21 mouse cellular contexts compared by ENCODE assay signal in genomic region chr7:67686545-67686944, GRCm38 (mm10). TPM values are rescaled to one million over a fixed set of nuclear protein-coding genes. Genes with fewer than 3 reads are reported as not detected.
A peak's percentile ranks its signal among the peaks of the same experiment; 100 is the strongest.
DNase-seq lines count a peak whose midpoint lies in the region; ATAC-seq and TF ChIP-seq lines count a peak whose summit lies in the region.
"Had no signal": no experiment of that assay in that cellular context is flagged by ENCODE, and none has a peak within 500 bp of the region (broad histone marks: within the 10 kb centered on the region; RNA-seq: fewer than 3 reads in every experiment).

No protein-coding gene starts in this region.

- H3K9me3 ChIP-seq in heart, postnatal 0 days (replicated peaks; ENCODE audit: control insufficient read depth, low read length) = no peaks in the 10 kb centered on the region
- H3K9me3 ChIP-seq in heart, embryonic 11.5 days (replicated peaks; ENCODE audit: control insufficient read depth, low read length) = no peaks in the 10 kb centered on the region
- no peaks in the 10 kb centered on the region for H3K9me3 ChIP-seq in limb, embryonic 14.5 days (ENCODE audit: control insufficient read depth, low read length)
- no peaks in the 10 kb centered on the region for H3K9me3 ChIP-seq in limb, embryonic 10.5 days (replicated peaks)
- H3K9me3 ChIP-seq in midbrain, postnatal 0 days (ENCODE audit: low read length) = no peaks in the 10 kb centered on the region
- H3K9me3 ChIP-seq in midbrain, embryonic 11.5 days (ENCODE audit: control insufficient read depth, low read length) = no peaks in the 10 kb centered on the region
- H3K9me3 ChIP-seq: hindbrain, embryonic 12.5 days; limb, embryonic 15.5 days; neural tube, embryonic 15.5 days had no signal

- H3K4me3 ChIP-seq in heart, postnatal 0 days (ENCODE audit: low read depth, low read length) = no peak overlapping the region
- H3K4me3 ChIP-seq in heart, embryonic 11.5 days (ENCODE audit: low read depth, low read length) = no peak overlapping the region
- no peak overlapping the region for H3K4me3 ChIP-seq in limb, embryonic 14.5 days (replicated peaks; ENCODE audit: low read length)
- no peak overlapping the region for H3K4me3 ChIP-seq in limb, embryonic 10.5 days
- no peak overlapping the region for H3K4me3 ChIP-seq in midbrain, postnatal 0 days (ENCODE audit: low read depth, low read length)
- H3K4me3 ChIP-seq in midbrain, embryonic 11.5 days (ENCODE audit: low read depth, low read length) = no peak overlapping the region
- no peak overlapping the region for H3K4me3 ChIP-seq in cortical plate, adult 2 months (ENCODE audit: insufficient read depth, low read length)
- H3K4me3 ChIP-seq: hindbrain, embryonic 12.5 days; limb, embryonic 15.5 days; neural tube, embryonic 15.5 days had no signal

- no peak for TF ChIP-seq POLR2A in limb, embryonic 14.5 days (IDR thresholded peaks at IDR 0.05; ENCODE audit: borderline replicate concordance, extremely low read depth, insufficient read depth, insufficient read length)
- TF ChIP-seq POLR2A in cortical plate, adult 2 months (IDR thresholded peaks at IDR 0.05; ENCODE audit: extremely low read depth, insufficient read depth, low read length) = no peak

- no peak for TF ChIP-seq EP300 in heart, postnatal 0 days (IDR thresholded peaks at IDR 0.05; ENCODE audit: low read depth)

- no peaks in the 10 kb centered on the region for H3K27me3 ChIP-seq in heart, postnatal 0 days (ENCODE audit: control insufficient read depth, insufficient read depth, low read length)
- no peaks in the 10 kb centered on the region for H3K27me3 ChIP-seq in heart, embryonic 11.5 days (ENCODE audit: control insufficient read depth, insufficient read depth, low read length)
- no peaks in the 10 kb centered on the region for H3K27me3 ChIP-seq in limb, embryonic 14.5 days (ENCODE audit: control insufficient read depth, insufficient read depth, low read length)
- no peaks in the 10 kb centered on the region for H3K27me3 ChIP-seq in limb, embryonic 10.5 days (ENCODE audit: low read depth, poor library complexity, severe bottlenecking)
- no peaks in the 10 kb centered on the region for H3K27me3 ChIP-seq in midbrain, postnatal 0 days (ENCODE audit: insufficient read depth, low read length)
- H3K27me3 ChIP-seq in midbrain, embryonic 11.5 days (ENCODE audit: control insufficient read depth, insufficient read depth, low read length) = no peaks in the 10 kb centered on the region
- H3K27me3 ChIP-seq: hindbrain, embryonic 12.5 days; limb, embryonic 15.5 days; neural tube, embryonic 15.5 days had no signal

- no peak for ATAC-seq in heart, postnatal 0 days (ENCODE audit: insufficient read depth, low read depth)
- no peak for ATAC-seq in heart, embryonic 11.5 days (replicated peaks; ENCODE audit: insufficient number of reproducible peaks, low FRiP score, low TSS enrichment)
- ATAC-seq in limb, embryonic 14.5 days (ENCODE audit: low FRiP score, low read depth) = no peak
- no peak for ATAC-seq in midbrain, postnatal 0 days (ENCODE audit: low FRiP score)
- no peak for ATAC-seq in midbrain, embryonic 11.5 days (ENCODE audit: low FRiP score)

- peaks cover 21% of the 10 kb centered on the region for H3K36me3 ChIP-seq in heart, postnatal 0 days (replicated peaks; ENCODE audit: control insufficient read depth, insufficient read depth, low read length)
- H3K36me3 ChIP-seq in heart, embryonic 11.5 days (ENCODE audit: control insufficient read depth, insufficient read depth, low read length) = peaks cover 9% of the 10 kb centered on the region; the same call in 1 of the 2 replicates
- H3K36me3 ChIP-seq in limb, embryonic 14.5 days (ENCODE audit: control insufficient read depth, insufficient read depth, low read length) = peaks cover 44% of the 10 kb centered on the region
- H3K36me3 ChIP-seq in limb, embryonic 10.5 days = peaks cover 76% of the 10 kb centered on the region
- no peaks in the 10 kb centered on the region for H3K36me3 ChIP-seq in midbrain, postnatal 0 days (ENCODE audit: insufficient read depth, low read length)
- H3K36me3 ChIP-seq in midbrain, embryonic 11.5 days (ENCODE audit: control insufficient read depth, insufficient read depth, low read length) = peaks cover 7% of the 10 kb centered on the region; the same call in 1 of the 2 replicates
- H3K36me3 ChIP-seq: neural tube, embryonic 15.5 days had no signal

- no peak for DNase-seq in heart, postnatal 0 days (ENCODE audit: low spot score)
- peak; percentile 26 for DNase-seq in limb, embryonic 14.5 days (ENCODE audit: low spot score)
- DNase-seq in limb, embryonic 10.5 days (ENCODE audit: low spot score) = no peak
- DNase-seq in midbrain, postnatal 0 days (ENCODE audit: low spot score) = peak; percentile 48
- DNase-seq in midbrain, embryonic 11.5 days (ENCODE audit: low spot score, missing footprints) = no peak
- DNase-seq in ovary, postnatal 10 days (ENCODE audit: low spot score) = no peak
- DNase-seq: adrenal gland, postnatal 25 days; cerebellum, adult 9-10 months; forebrain, postnatal 0 days; gastrocnemius, postnatal 25 days; kidney, adult 11 months; kidney, postnatal 10 days; layer of hippocampus, postnatal 36 days; lung, postnatal 4 days; right cerebral cortex, postnatal 14 days had no signal

- no peak overlapping the region for H3K4me2 ChIP-seq in heart, postnatal 0 days (ENCODE audit: low read depth, low read length)
- no peak overlapping the region for H3K4me2 ChIP-seq in heart, embryonic 11.5 days
- no peak overlapping the region for H3K4me2 ChIP-seq in limb, embryonic 14.5 days (replicated peaks; ENCODE audit: low read depth, low read length, severe bottlenecking)
- no peak overlapping the region for H3K4me2 ChIP-seq in midbrain, postnatal 0 days (ENCODE audit: low read depth, low read length, poor library complexity, severe bottlenecking)
- H3K4me2 ChIP-seq in midbrain, embryonic 11.5 days = no peak overlapping the region
- H3K4me2 ChIP-seq: hindbrain, embryonic 12.5 days; limb, embryonic 15.5 days; neural tube, embryonic 15.5 days had no signal

- no peak overlapping the region for H3K9ac ChIP-seq in heart, postnatal 0 days (replicated peaks; ENCODE audit: low read depth, low read length)
- H3K9ac ChIP-seq in heart, embryonic 11.5 days (ENCODE audit: low read depth, low read length) = no peak overlapping the region
- H3K9ac ChIP-seq in limb, embryonic 14.5 days (ENCODE audit: low read depth, low read length, severe bottlenecking) = no peak overlapping the region
- no peak overlapping the region for H3K9ac ChIP-seq in midbrain, postnatal 0 days (replicated peaks; ENCODE audit: low read length, poor library complexity, severe bottlenecking)
- no peak overlapping the region for H3K9ac ChIP-seq in midbrain, embryonic 11.5 days (ENCODE audit: low read length)
- H3K9ac ChIP-seq: forebrain, postnatal 0 days; hindbrain, embryonic 12.5 days; limb, embryonic 15.5 days; liver, embryonic 14.5 days; neural tube, embryonic 15.5 days had no signal

- peaks cover 8% of the 10 kb centered on the region for H3K4me1 ChIP-seq in heart, postnatal 0 days (ENCODE audit: control insufficient read depth, insufficient read depth)
- peaks cover 16% of the 10 kb centered on the region for H3K4me1 ChIP-seq in heart, embryonic 11.5 days (ENCODE audit: control insufficient read depth, insufficient read depth, low read length)
- no peaks in the 10 kb centered on the region for H3K4me1 ChIP-seq in limb, embryonic 14.5 days (ENCODE audit: control insufficient read depth, insufficient read depth, low read length)
- H3K4me1 ChIP-seq in limb, embryonic 10.5 days = 0 out of 2 replicates have a peak, but pooled peaks cover 3% of the 10 kb centered on the region
- no peaks in the 10 kb centered on the region for H3K4me1 ChIP-seq in midbrain, postnatal 0 days (ENCODE audit: insufficient read depth, low read length)
- no peaks in the 10 kb centered on the region for H3K4me1 ChIP-seq in midbrain, embryonic 11.5 days (ENCODE audit: control insufficient read depth, insufficient read depth, low read length)
- H3K4me1 ChIP-seq in cortical plate, adult 2 months (ENCODE audit: control insufficient read depth, insufficient read depth, low read length) = no peaks in the 10 kb centered on the region
- H3K4me1 ChIP-seq: hindbrain, embryonic 12.5 days; limb, embryonic 15.5 days; neural tube, embryonic 15.5 days had no signal

- peak; percentile 21; the same call in 1 of the 2 replicates for TF ChIP-seq CTCF in heart, postnatal 0 days (IDR thresholded peaks at IDR 0.05; ENCODE audit: low read depth)
- TF ChIP-seq CTCF in midbrain, postnatal 0 days (IDR thresholded peaks at IDR 0.05) = peak; percentile 42
- 0 out of 2 replicates have a peak, but pooled peaks have one; percentile 6 for TF ChIP-seq CTCF in cortical plate, adult 2 months (IDR thresholded peaks at IDR 0.05; ENCODE audit: extremely low read depth, insufficient read depth, low read length)

- no peak overlapping the region for H3K27ac ChIP-seq in heart, postnatal 0 days (ENCODE audit: low read depth)
- no peak overlapping the region for H3K27ac ChIP-seq in heart, embryonic 11.5 days (ENCODE audit: low read depth, low read length)
- H3K27ac ChIP-seq in limb, embryonic 14.5 days (replicated peaks; ENCODE audit: low read depth, low read length) = no peak overlapping the region
- H3K27ac ChIP-seq in limb, embryonic 10.5 days = no peak overlapping the region
- no peak overlapping the region for H3K27ac ChIP-seq in midbrain, postnatal 0 days (ENCODE audit: low read depth, low read length)
- H3K27ac ChIP-seq in midbrain, embryonic 11.5 days (ENCODE audit: low read depth, low read length) = no peak overlapping the region
- H3K27ac ChIP-seq in cortical plate, adult 2 months (ENCODE audit: insufficient read depth, low read length) = no peak overlapping the region
- H3K27ac ChIP-seq: hindbrain, embryonic 12.5 days; limb, embryonic 15.5 days; liver, embryonic 14.5 days; neural tube, embryonic 15.5 days had no signal

- 89% methylated on average over 3 of the region's 3 CpGs for WGBS in heart, postnatal 0 days
- 91% methylated on average over 3 of the region's 3 CpGs for WGBS in heart, embryonic 11.5 days (ENCODE audit: insufficient replicate concordance)
- WGBS in limb, embryonic 14.5 days = 97% methylated on average over 3 of the region's 3 CpGs
- 97% methylated on average over 3 of the region's 3 CpGs for WGBS in limb, embryonic 10.5 days
- 98% methylated on average over 3 of the region's 3 CpGs for WGBS in midbrain, postnatal 0 days
- WGBS in midbrain, embryonic 11.5 days = 98% methylated on average over 3 of the region's 3 CpGs

RNA-seq across cellular contexts. Expression of gene Ttc23, which starts 39.3 kb away (rescaled TPM):
- 15.5 and 16.4 TPM in 2 replicates for total RNA-seq in heart, postnatal 0 days (2014; rRNA removed; ENCODE audit: low replicate concordance)
- 12.7 TPM in 2 replicates for polyA plus RNA-seq in heart, postnatal 0 days (2015; fragmentation: Nextera tagmentation; extraction: Ambion mirVana)
- polyA plus RNA-seq in heart, embryonic 11.5 days (2014; fragmentation: Nextera tagmentation; extraction: Ambion mirVana) = 20.2 and 24.6 TPM in 2 replicates
- polyA plus RNA-seq in limb, embryonic 14.5 days (2012; rRNA removed) = 32.9 and 33.4 TPM in 2 replicates
- polyA plus RNA-seq in limb, embryonic 14.5 days (2014; fragmentation: Nextera tagmentation; extraction: Ambion mirVana) = 46.9 and 50.4 TPM in 2 replicates
- polyA plus RNA-seq in limb, embryonic 10.5 days (2016; fragmentation: Nextera tagmentation; extraction: Ambion mirVana) = 52.0 and 59.6 TPM in 2 replicates
- total RNA-seq in midbrain, postnatal 0 days (2014; rRNA removed) = 5.9 and 6.7 TPM in 2 replicates
- 4.6 and 5.6 TPM in 2 replicates for polyA plus RNA-seq in midbrain, postnatal 0 days (2015; fragmentation: Nextera tagmentation; extraction: Ambion mirVana)
- 36.9 and 37.9 TPM in 2 replicates for polyA plus RNA-seq in midbrain, embryonic 11.5 days (2014; fragmentation: Nextera tagmentation; extraction: Ambion mirVana)
- 5.1 and 5.4 TPM in 2 replicates for polyA plus RNA-seq in cortical plate, adult 2 months (2012; rRNA removed)

RNA-seq across cellular contexts. Expression of gene Lrrc28, which starts 41.5 kb away (rescaled TPM):
- 24.4 and 71.6 TPM in 2 replicates for total RNA-seq in heart, postnatal 0 days (2014; rRNA removed; ENCODE audit: low replicate concordance)
- 14.3 and 15.2 TPM in 2 replicates for polyA plus RNA-seq in heart, postnatal 0 days (2015; fragmentation: Nextera tagmentation; extraction: Ambion mirVana)
- polyA plus RNA-seq in heart, embryonic 11.5 days (2014; fragmentation: Nextera tagmentation; extraction: Ambion mirVana) = 10.8 and 11.5 TPM in 2 replicates
- 26.3 and 38.2 TPM in 2 replicates for polyA plus RNA-seq in limb, embryonic 14.5 days (2012; rRNA removed)
- 22.1 and 27.3 TPM in 2 replicates for polyA plus RNA-seq in limb, embryonic 14.5 days (2014; fragmentation: Nextera tagmentation; extraction: Ambion mirVana)
- polyA plus RNA-seq in limb, embryonic 10.5 days (2016; fragmentation: Nextera tagmentation; extraction: Ambion mirVana) = 18.9 and 22.5 TPM in 2 replicates
- 61.4 and 69.0 TPM in 2 replicates for total RNA-seq in midbrain, postnatal 0 days (2014; rRNA removed)
- 22.4 and 25.8 TPM in 2 replicates for polyA plus RNA-seq in midbrain, postnatal 0 days (2015; fragmentation: Nextera tagmentation; extraction: Ambion mirVana)
- polyA plus RNA-seq in midbrain, embryonic 11.5 days (2014; fragmentation: Nextera tagmentation; extraction: Ambion mirVana) = 22.1 and 23.6 TPM in 2 replicates
- polyA plus RNA-seq in cortical plate, adult 2 months (2012; rRNA removed) = 33.8 and 43.1 TPM in 2 replicates

Comparison
In these comparisons a context has a peak if more than half of its experiments do, and no peak if none do; other contexts are left out.
1. DNase-seq: peak in limb, embryonic 14.5 days (single experiment) and midbrain, postnatal 0 days (single experiment); none in heart, postnatal 0 days (single experiment), limb, embryonic 10.5 days (single experiment), midbrain, embryonic 11.5 days (single experiment) and ovary, postnatal 10 days (single experiment).
2. Peak in every context shown above with its lines, with median percentiles within 50 percentile points of each other: CTCF ChIP-seq.